Comparison of ENCODE assay signal across 8 mouse cellular contexts in the genomic region with DNA sequence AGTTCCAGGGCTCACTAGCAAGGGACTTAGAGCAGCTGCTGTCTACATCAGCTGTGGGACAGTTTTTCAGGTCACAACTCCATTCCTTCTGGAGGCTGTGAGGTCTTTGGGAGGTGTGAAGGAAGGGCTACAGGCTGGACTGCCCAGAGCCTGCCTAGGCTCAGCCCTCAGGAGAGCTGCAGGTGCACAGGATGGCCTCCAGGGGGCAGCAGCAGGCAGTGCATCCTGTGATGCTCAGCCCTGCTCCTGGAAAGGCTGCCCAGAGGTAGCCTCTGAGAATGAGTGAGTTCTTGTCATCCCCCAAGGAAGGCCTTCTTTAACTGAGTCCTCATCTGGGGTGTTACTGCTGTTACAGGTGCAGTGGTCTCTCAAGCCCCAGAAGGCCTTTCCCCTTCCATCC. TPM values are rescaled to one million over a fixed set of nuclear protein-coding genes. Genes with fewer than 3 reads are reported as not detected.
DNase-seq lines count a peak whose midpoint lies in the region; ATAC-seq lines count a peak whose summit lies in the region.

No protein-coding gene starts in this region.

- no peaks in the 10 kb centered on the region for H3K9me3 ChIP-seq in hindbrain, embryonic 14.5 days (ENCODE audit: control insufficient read depth, low read length)

- peak; percentile 57; the same call in 1 of the 2 replicates for ATAC-seq in hindbrain, embryonic 14.5 days (ENCODE audit: low FRiP score)
- ATAC-seq in megakaryocyte, adult 5-6 weeks (ENCODE audit: poor library complexity, severe bottlenecking), result peak; percentile 93

- H3K4me1 ChIP-seq in hindbrain, embryonic 14.5 days (replicated peaks; ENCODE audit: control insufficient read depth, insufficient read depth, low read length), result no peaks in the 10 kb centered on the region

- H3K36me3 ChIP-seq in hindbrain, embryonic 14.5 days (replicated peaks; ENCODE audit: control insufficient read depth, insufficient read depth), result peaks cover 72% of the 10 kb centered on the region

- no peak overlapping the region for H3K27ac ChIP-seq in hindbrain, embryonic 14.5 days

- DNase-seq in NIH3T3 (ENCODE audit: low read depth), result peak; percentile 89
- peak; percentile 87 for DNase-seq in cerebellum, adult 8-10 months
- DNase-seq in forelimb bud, embryonic 11.5 days (ENCODE audit: low read depth, low spot score), result peak; percentile 75
- DNase-seq in hindbrain, embryonic 14.5 days (ENCODE audit: low spot score), result peak; percentile 83
- peak; percentile 81 to 85 for DNase-seq in left cerebral cortex, adult 18-20 months (ENCODE audit: low spot score in 2 of 2)
- DNase-seq in right cerebral cortex, adult 18-20 months, result peak; percentile 77
- peak; percentile 43 to 60 for DNase-seq in urinary bladder, adult 18-20 months (ENCODE audit: low spot score in 2 of 2)

- H3K4me2 ChIP-seq in hindbrain, embryonic 14.5 days (replicated peaks), result no peak overlapping the region

- H3K27me3 ChIP-seq in hindbrain, embryonic 14.5 days (ENCODE audit: control insufficient read depth, insufficient read depth, low read length), result no peaks in the 10 kb centered on the region

- no peak overlapping the region for H3K9ac ChIP-seq in hindbrain, embryonic 14.5 days

- no peak overlapping the region for H3K4me3 ChIP-seq in hindbrain, embryonic 14.5 days (replicated peaks; ENCODE audit: low read length)

RNA-seq across cellular contexts. Expression of a gene that starts 12.5 kb away (rescaled TPM):
- 11.4 and 15.9 TPM in 2 replicates for polyA plus RNA-seq in hindbrain, embryonic 14.5 days (2014; fragmentation: Nextera tagmentation; extraction: Ambion mirVana)
- 10 to 100 TPM; 32.2 to 35.1 TPM for total RNA-seq in left cerebral cortex, adult 18-20 months (2021)
- 4.5 and 4.7 TPM in 2 replicates for total RNA-seq in megakaryocyte, adult 5-6 weeks (2015)
- 5.3 and 5.6 TPM in 2 replicates for total RNA-seq in megakaryocyte, adult 5-6 weeks (2017)

RNA-seq across cellular contexts. Expression of a gene that starts 43.9 kb away (rescaled TPM):
- 17.4 and 20.5 TPM in 2 replicates for polyA plus RNA-seq in hindbrain, embryonic 14.5 days (2014; fragmentation: Nextera tagmentation; extraction: Ambion mirVana)
- total RNA-seq in left cerebral cortex, adult 18-20 months (2021), result 100 to 1,000 TPM; 226 to 265 TPM
- not detected in 2 replicates for total RNA-seq in megakaryocyte, adult 5-6 weeks (2015)
- total RNA-seq in megakaryocyte, adult 5-6 weeks (2017), result not detected in 2 replicates

Comparison
In these comparisons a context has a peak if more than half of its experiments do, and no peak if none do; other contexts are left out.
1. RNA of a gene that starts 12.5 kb away (total RNA-seq): 32.2 to 35.1 TPM in left cerebral cortex, adult 18-20 months; 4.5 to 5.6 TPM in megakaryocyte, adult 5-6 weeks; every median in the first group is over 4 times any median in the second.
2. RNA of a gene that starts 43.9 kb away (total RNA-seq): 226 to 265 TPM in left cerebral cortex, adult 18-20 months; not detected in megakaryocyte, adult 5-6 weeks; every median in the first group is over 100 times any median in the second.
3. Peak in every context shown above with its lines, with median percentiles within 50 percentile points of each other: DNase-seq.